Mouse (Mus musculus): Measurements from ENCODE around the gene Ptprr. TPM values are rescaled to one million over a fixed set of nuclear protein-coding genes. Genes with fewer than 3 reads are reported as not detected.

Gene Ptprr
- polyA plus RNA-seq, 1 experiment = 59.4 TPM

GRCm38 (mm10) chr10:116019086-116019860 lies 1.3 kb downstream of the Ptprr start:
- no peaks in the 10 kb centered on the region; the same call in 1 of the 2 replicates for H3K4me1 ChIP-seq (ENCODE audit: control insufficient read depth, insufficient read depth, low read length)
- DNase-seq = peak; percentile 80 to 87
- peak overlapping the region; percentile 95 for H3K27ac ChIP-seq (ENCODE audit: insufficient read depth, low read length)
- under 1% methylated on average over 20 of the region's 20 CpGs for WGBS
- TF ChIP-seq POLR2A (IDR thresholded peaks at IDR 0.05; ENCODE audit: borderline replicate concordance, insufficient read depth, low read length) (peak; percentile 56; the same call in 1 of the 2 replicates), CTCF (IDR thresholded peaks at IDR 0.05; ENCODE audit: borderline replicate concordance, insufficient read depth, low read depth, low read length) (no peak)
- H3K27me3 ChIP-seq (ENCODE audit: control insufficient read depth, insufficient read depth, low read length) = no peaks in the 10 kb centered on the region
- H3K4me3 ChIP-seq (replicated peaks; ENCODE audit: insufficient read depth, low read depth, low read length) = peak overlapping the region; percentile 94

- no peaks in the 10 kb centered on the region for H3K27me3 ChIP-seq (ENCODE audit: control insufficient read depth, insufficient read depth, low read length)
- DNase-seq = peak in 1 of 2 experiments; percentile 42
- H3K4me3 ChIP-seq (replicated peaks; ENCODE audit: insufficient read depth, low read depth, low read length) = no peak overlapping the region
- WGBS = 25% methylated on average over 3 of the region's 3 CpGs
- H3K4me1 ChIP-seq (ENCODE audit: control insufficient read depth, insufficient read depth, low read length) = no peaks in the 10 kb centered on the region; the same call in 1 of the 2 replicates
- no peak overlapping the region for H3K27ac ChIP-seq (ENCODE audit: insufficient read depth, low read length)
- TF ChIP-seq CTCF (IDR thresholded peaks at IDR 0.05; ENCODE audit: borderline replicate concordance, insufficient read depth, low read depth, low read length) (no peak), POLR2A (IDR thresholded peaks at IDR 0.05; ENCODE audit: borderline replicate concordance, insufficient read depth, low read length) (no peak)
Measured at GRCm38 (mm10) chr10:116021081-116021480, 3.1 kb downstream of the Ptprr start.

- peak in 1 of 2 experiments; percentile 53 for DNase-seq
- Histone ChIP-seq H3K4me3 (replicated peaks; ENCODE audit: insufficient read depth, low read depth, low read length) (no peak overlapping the region), H3K27ac (ENCODE audit: insufficient read depth, low read length) (no peak overlapping the region), H3K27me3 (ENCODE audit: control insufficient read depth, insufficient read depth, low read length) (no peaks in the 10 kb centered on the region), H3K4me1 (ENCODE audit: control insufficient read depth, insufficient read depth, low read length) (peaks cover 3% of the 10 kb centered on the region)
- TF ChIP-seq POLR2A (IDR thresholded peaks at IDR 0.05; ENCODE audit: borderline replicate concordance, insufficient read depth, low read length) (no peak), CTCF (IDR thresholded peaks at IDR 0.05; ENCODE audit: borderline replicate concordance, insufficient read depth, low read depth, low read length) (no peak)
- WGBS = 30% methylated on average over 1 of the region's 1 CpGs
Measured at GRCm38 (mm10) chr10:116038150-116038549, 20.1 kb downstream of the Ptprr start.

- DNase-seq = no peak
- Histone ChIP-seq H3K4me3 (replicated peaks; ENCODE audit: insufficient read depth, low read depth, low read length) (no peak overlapping the region), H3K27me3 (ENCODE audit: control insufficient read depth, insufficient read depth, low read length) (no peaks in the 10 kb centered on the region), H3K4me1 (ENCODE audit: control insufficient read depth, insufficient read depth, low read length) (peaks cover 6% of the 10 kb centered on the region), H3K27ac (ENCODE audit: insufficient read depth, low read length) (no peak overlapping the region)
- WGBS = 87% methylated on average over 5 of the region's 5 CpGs
- TF ChIP-seq CTCF (IDR thresholded peaks at IDR 0.05; ENCODE audit: borderline replicate concordance, insufficient read depth, low read depth, low read length) (no peak), POLR2A (IDR thresholded peaks at IDR 0.05; ENCODE audit: borderline replicate concordance, insufficient read depth, low read length) (no peak)
Measured at GRCm38 (mm10) chr10:116075954-116076353, 57.9 kb downstream of the Ptprr start.

- 91% methylated on average over 5 of the region's 5 CpGs for WGBS
- H3K4me3 ChIP-seq (replicated peaks; ENCODE audit: insufficient read depth, low read depth, low read length) = no peak overlapping the region
- no peaks in the 10 kb centered on the region for H3K27me3 ChIP-seq (ENCODE audit: control insufficient read depth, insufficient read depth, low read length)
- no peak for DNase-seq
- no peak for TF ChIP-seq CTCF (IDR thresholded peaks at IDR 0.05; ENCODE audit: borderline replicate concordance, insufficient read depth, low read depth, low read length)
- no peak for TF ChIP-seq POLR2A (IDR thresholded peaks at IDR 0.05; ENCODE audit: borderline replicate concordance, insufficient read depth, low read length)
- H3K27ac ChIP-seq (ENCODE audit: insufficient read depth, low read length) = no peak overlapping the region
- peaks cover 15% of the 10 kb centered on the region for H3K4me1 ChIP-seq (ENCODE audit: control insufficient read depth, insufficient read depth, low read length)
Measured at GRCm38 (mm10) chr10:116078636-116079035, 60.6 kb downstream of the Ptprr start.

GRCm38 (mm10) chr10:116079396-116079795 lies 61.4 kb downstream of the Ptprr start:
- WGBS = 83% methylated on average over 7 of the region's 7 CpGs
- no peak for DNase-seq
- H3K4me1 ChIP-seq (ENCODE audit: control insufficient read depth, insufficient read depth, low read length) = peaks cover 15% of the 10 kb centered on the region
- H3K27ac ChIP-seq (ENCODE audit: insufficient read depth, low read length) = no peak overlapping the region
- no peak overlapping the region for H3K4me3 ChIP-seq (replicated peaks; ENCODE audit: insufficient read depth, low read depth, low read length)
- TF ChIP-seq POLR2A (IDR thresholded peaks at IDR 0.05; ENCODE audit: borderline replicate concordance, insufficient read depth, low read length) (no peak), CTCF (IDR thresholded peaks at IDR 0.05; ENCODE audit: borderline replicate concordance, insufficient read depth, low read depth, low read length) (no peak)
- no peaks in the 10 kb centered on the region for H3K27me3 ChIP-seq (ENCODE audit: control insufficient read depth, insufficient read depth, low read length)

GRCm38 (mm10) chr10:116080841-116081240 lies 62.8 kb downstream of the Ptprr start:
- TF ChIP-seq CTCF (IDR thresholded peaks at IDR 0.05; ENCODE audit: borderline replicate concordance, insufficient read depth, low read depth, low read length) = no peak
- TF ChIP-seq POLR2A (IDR thresholded peaks at IDR 0.05; ENCODE audit: borderline replicate concordance, insufficient read depth, low read length) = no peak
- Histone ChIP-seq H3K27ac (ENCODE audit: insufficient read depth, low read length) (0 out of 2 replicates have a peak overlapping the region, but pooled peaks have one; percentile 62), H3K4me1 (ENCODE audit: control insufficient read depth, insufficient read depth, low read length) (peaks cover 15% of the 10 kb centered on the region), H3K27me3 (ENCODE audit: control insufficient read depth, insufficient read depth, low read length) (no peaks in the 10 kb centered on the region), H3K4me3 (replicated peaks; ENCODE audit: insufficient read depth, low read depth, low read length) (no peak overlapping the region)
- peak; percentile 77 to 92 for DNase-seq
- 18% methylated on average over 6 of the region's 6 CpGs for WGBS

- Histone ChIP-seq H3K27me3 (ENCODE audit: control insufficient read depth, insufficient read depth, low read length) (no peaks in the 10 kb centered on the region), H3K27ac (ENCODE audit: insufficient read depth, low read length) (no peak overlapping the region), H3K4me3 (replicated peaks; ENCODE audit: insufficient read depth, low read depth, low read length) (no peak overlapping the region), H3K4me1 (ENCODE audit: control insufficient read depth, insufficient read depth, low read length) (peaks cover 15% of the 10 kb centered on the region)
- peak; percentile 40 to 67 for DNase-seq
- 34% methylated on average over 3 of the region's 3 CpGs for WGBS
- no peak for TF ChIP-seq POLR2A (IDR thresholded peaks at IDR 0.05; ENCODE audit: borderline replicate concordance, insufficient read depth, low read length)
- TF ChIP-seq CTCF (IDR thresholded peaks at IDR 0.05; ENCODE audit: borderline replicate concordance, insufficient read depth, low read depth, low read length) = 0 out of 2 replicates have a peak, but pooled peaks have one; percentile 1
Measured at GRCm38 (mm10) chr10:116083965-116084364, 66.0 kb downstream of the Ptprr start.
